Mouse (Mus musculus): ENCODE measurements around the gene Clec1a. TPM values are rescaled to one million over a fixed set of nuclear protein-coding genes. Genes with fewer than 3 reads are reported as not detected.

Clec1a gene
- polyA plus RNA-seq, 1 experiment from 2014 or later, result 1.5 TPM

- WGBS, result 89% methylated on average over 6 of the region's 6 CpGs
- H3K9ac ChIP-seq (replicated peaks; ENCODE audit: low read length), result no peak overlapping the region
- no peak overlapping the region for H3K4me2 ChIP-seq (ENCODE audit: low read depth, low read length)
- H3K4me3 ChIP-seq (ENCODE audit: low read depth, low read length), result no peak overlapping the region
- ATAC-seq (replicated peaks; ENCODE audit: insufficient number of reproducible peaks, low FRiP score, low TSS enrichment, low read depth) (no peak), DNase-seq (ENCODE audit: low spot score) (no peak)
- H3K4me1 ChIP-seq (ENCODE audit: control insufficient read depth, insufficient read depth, low read length), result no peaks in the 10 kb centered on the region
- H3K27ac ChIP-seq (replicated peaks; ENCODE audit: low read depth, low read length), result no peak overlapping the region
- H3K36me3 ChIP-seq (replicated peaks; ENCODE audit: control insufficient read depth, insufficient read depth, low read depth, low read length), result no peaks in the 10 kb centered on the region
- no peaks in the 10 kb centered on the region for H3K27me3 ChIP-seq (ENCODE audit: control insufficient read depth, insufficient read depth, low read length)
- no peaks in the 10 kb centered on the region for H3K9me3 ChIP-seq (replicated peaks; ENCODE audit: control insufficient read depth, low read length)
Measured at GRCm38 (mm10) chr6:129471386-129471785, 19.6 kb upstream of the Clec1a start.

GRCm38 (mm10) chr6:129449743-129450142, 2.1 kb downstream of the Clec1a start:
- Histone ChIP-seq H3K4me1 (ENCODE audit: control insufficient read depth, insufficient read depth, low read length) (no peaks in the 10 kb centered on the region), H3K4me2 (ENCODE audit: low read depth, low read length) (no peak overlapping the region), H3K4me3 (ENCODE audit: low read depth, low read length) (no peak overlapping the region), H3K27ac (replicated peaks; ENCODE audit: low read depth, low read length) (no peak overlapping the region), H3K27me3 (ENCODE audit: control insufficient read depth, insufficient read depth, low read length) (no peaks in the 10 kb centered on the region), H3K9me3 (replicated peaks; ENCODE audit: control insufficient read depth, low read length) (no peaks in the 10 kb centered on the region), H3K36me3 (replicated peaks; ENCODE audit: control insufficient read depth, insufficient read depth, low read depth, low read length) (no peaks in the 10 kb centered on the region), H3K9ac (replicated peaks; ENCODE audit: low read length) (no peak overlapping the region)
- ATAC-seq (replicated peaks; ENCODE audit: insufficient number of reproducible peaks, low FRiP score, low TSS enrichment, low read depth), result no peak
- 65% methylated on average over 6 of the region's 6 CpGs for whole genome bisulfite sequencing
- peak; percentile 12 for DNase-seq (ENCODE audit: low spot score)

GRCm38 (mm10) chr6:129438033-129438432, 13.8 kb downstream of the Clec1a start:
- H3K9ac ChIP-seq (replicated peaks; ENCODE audit: low read length), result no peak overlapping the region
- H3K27ac ChIP-seq (replicated peaks; ENCODE audit: low read depth, low read length), result no peak overlapping the region
- H3K4me2 ChIP-seq (ENCODE audit: low read depth, low read length), result no peak overlapping the region
- no peak for ATAC-seq (replicated peaks; ENCODE audit: insufficient number of reproducible peaks, low FRiP score, low TSS enrichment, low read depth)
- WGBS, result 86% methylated on average over 2 of the region's 2 CpGs
- H3K36me3 ChIP-seq (replicated peaks; ENCODE audit: control insufficient read depth, insufficient read depth, low read depth, low read length), result no peaks in the 10 kb centered on the region
- H3K27me3 ChIP-seq (ENCODE audit: control insufficient read depth, insufficient read depth, low read length), result no peaks in the 10 kb centered on the region
- no peak for DNase-seq (ENCODE audit: low spot score)
- H3K4me3 ChIP-seq (ENCODE audit: low read depth, low read length), result no peak overlapping the region
- H3K9me3 ChIP-seq (replicated peaks; ENCODE audit: control insufficient read depth, low read length), result no peaks in the 10 kb centered on the region
- H3K4me1 ChIP-seq (ENCODE audit: control insufficient read depth, insufficient read depth, low read length), result no peaks in the 10 kb centered on the region

- Histone ChIP-seq H3K4me1 (ENCODE audit: control insufficient read depth, insufficient read depth, low read length) (no peaks in the 10 kb centered on the region), H3K4me3 (ENCODE audit: low read depth, low read length) (no peak overlapping the region), H3K9ac (replicated peaks; ENCODE audit: low read length) (no peak overlapping the region), H3K27me3 (ENCODE audit: control insufficient read depth, insufficient read depth, low read length) (no peaks in the 10 kb centered on the region), H3K4me2 (ENCODE audit: low read depth, low read length) (no peak overlapping the region), H3K27ac (replicated peaks; ENCODE audit: low read depth, low read length) (no peak overlapping the region), H3K36me3 (replicated peaks; ENCODE audit: control insufficient read depth, insufficient read depth, low read depth, low read length) (no peaks in the 10 kb centered on the region), H3K9me3 (replicated peaks; ENCODE audit: control insufficient read depth, low read length) (no peaks in the 10 kb centered on the region)
- DNase-seq (ENCODE audit: low spot score), result no peak
- 81% methylated on average over 3 of the region's 3 CpGs for WGBS
- no peak for ATAC-seq (replicated peaks; ENCODE audit: insufficient number of reproducible peaks, low FRiP score, low TSS enrichment, low read depth)
Measured at GRCm38 (mm10) chr6:129436025-129436424, 15.8 kb downstream of the Clec1a start.

GRCm38 (mm10) chr6:129434239-129434638, 17.6 kb downstream of the Clec1a start:
- no peaks in the 10 kb centered on the region for H3K4me1 ChIP-seq (ENCODE audit: control insufficient read depth, insufficient read depth, low read length)
- H3K27ac ChIP-seq (replicated peaks; ENCODE audit: low read depth, low read length), result no peak overlapping the region
- no peak overlapping the region for H3K9ac ChIP-seq (replicated peaks; ENCODE audit: low read length)
- 79% methylated on average over 5 of the region's 5 CpGs for WGBS
- no peaks in the 10 kb centered on the region for H3K9me3 ChIP-seq (replicated peaks; ENCODE audit: control insufficient read depth, low read length)
- DNase-seq (ENCODE audit: low spot score), result no peak
- H3K36me3 ChIP-seq (replicated peaks; ENCODE audit: control insufficient read depth, insufficient read depth, low read depth, low read length), result no peaks in the 10 kb centered on the region
- no peaks in the 10 kb centered on the region for H3K27me3 ChIP-seq (ENCODE audit: control insufficient read depth, insufficient read depth, low read length)
- H3K4me2 ChIP-seq (ENCODE audit: low read depth, low read length), result no peak overlapping the region
- ATAC-seq (replicated peaks; ENCODE audit: insufficient number of reproducible peaks, low FRiP score, low TSS enrichment, low read depth), result no peak
- no peak overlapping the region for H3K4me3 ChIP-seq (ENCODE audit: low read depth, low read length)

GRCm38 (mm10) chr6:129427281-129427680, 24.5 kb downstream of the Clec1a start:
- H3K9ac ChIP-seq (replicated peaks; ENCODE audit: low read length), result no peak overlapping the region

GRCm38 (mm10) chr6:129425812-129426211, 26.0 kb downstream of the Clec1a start:
- DNase-seq (ENCODE audit: low spot score) (peak; percentile 24), ATAC-seq (replicated peaks; ENCODE audit: insufficient number of reproducible peaks, low FRiP score, low TSS enrichment, low read depth) (no peak)
- WGBS, result 22% methylated on average over 5 of the region's 5 CpGs
- H3K4me3 ChIP-seq (ENCODE audit: low read depth, low read length), result no peak overlapping the region
- H3K9ac ChIP-seq (replicated peaks; ENCODE audit: low read length), result no peak overlapping the region
- no peak overlapping the region for H3K4me2 ChIP-seq (ENCODE audit: low read depth, low read length)
- H3K27me3 ChIP-seq (ENCODE audit: control insufficient read depth, insufficient read depth, low read length), result no peaks in the 10 kb centered on the region
- no peaks in the 10 kb centered on the region for H3K4me1 ChIP-seq (ENCODE audit: control insufficient read depth, insufficient read depth, low read length)
- H3K36me3 ChIP-seq (replicated peaks; ENCODE audit: control insufficient read depth, insufficient read depth, low read depth, low read length), result no peaks in the 10 kb centered on the region
- no peak overlapping the region for H3K27ac ChIP-seq (replicated peaks; ENCODE audit: low read depth, low read length)
- H3K9me3 ChIP-seq (replicated peaks; ENCODE audit: control insufficient read depth, low read length), result no peaks in the 10 kb centered on the region

More at GRCm38 (mm10) chr6:129427281-129427680, 24.5 kb downstream of the Clec1a start:
- ATAC-seq (replicated peaks; ENCODE audit: insufficient number of reproducible peaks, low FRiP score, low TSS enrichment, low read depth) (no peak), DNase-seq (ENCODE audit: low spot score) (no peak)
- Histone ChIP-seq H3K4me1 (ENCODE audit: control insufficient read depth, insufficient read depth, low read length) (no peaks in the 10 kb centered on the region), H3K27me3 (ENCODE audit: control insufficient read depth, insufficient read depth, low read length) (no peaks in the 10 kb centered on the region), H3K9me3 (replicated peaks; ENCODE audit: control insufficient read depth, low read length) (no peaks in the 10 kb centered on the region), H3K4me2 (ENCODE audit: low read depth, low read length) (no peak overlapping the region), H3K27ac (replicated peaks; ENCODE audit: low read depth, low read length) (no peak overlapping the region), H3K4me3 (ENCODE audit: low read depth, low read length) (no peak overlapping the region), H3K36me3 (replicated peaks; ENCODE audit: control insufficient read depth, insufficient read depth, low read depth, low read length) (no peaks in the 10 kb centered on the region)
- WGBS, result 79% methylated on average over 4 of the region's 4 CpGs

GRCm38 (mm10) chr6:129425217-129425616, 26.6 kb downstream of the Clec1a start:
- no peak overlapping the region for H3K4me2 ChIP-seq (ENCODE audit: low read depth, low read length)
- DNase-seq (ENCODE audit: low spot score) (no peak), ATAC-seq (replicated peaks; ENCODE audit: insufficient number of reproducible peaks, low FRiP score, low TSS enrichment, low read depth) (no peak)
- no peak overlapping the region for H3K4me3 ChIP-seq (ENCODE audit: low read depth, low read length)
- H3K4me1 ChIP-seq (ENCODE audit: control insufficient read depth, insufficient read depth, low read length), result no peaks in the 10 kb centered on the region
- H3K9me3 ChIP-seq (replicated peaks; ENCODE audit: control insufficient read depth, low read length), result no peaks in the 10 kb centered on the region
- 69% methylated on average over 5 of the region's 5 CpGs for WGBS
- no peak overlapping the region for H3K27ac ChIP-seq (replicated peaks; ENCODE audit: low read depth, low read length)
- H3K36me3 ChIP-seq (replicated peaks; ENCODE audit: control insufficient read depth, insufficient read depth, low read depth, low read length), result no peaks in the 10 kb centered on the region
- H3K27me3 ChIP-seq (ENCODE audit: control insufficient read depth, insufficient read depth, low read length), result no peaks in the 10 kb centered on the region
- H3K9ac ChIP-seq (replicated peaks; ENCODE audit: low read length), result no peak overlapping the region
